Mouse (Mus musculus): ENCODE measurements at regions not wholly inside any gene's neighbourhood (a gene's known extent, or its start where the extent isn't known, plus 50 kb on each side); places are given as distances from the start of the nearest gene placed in this dataset.

DNA sequence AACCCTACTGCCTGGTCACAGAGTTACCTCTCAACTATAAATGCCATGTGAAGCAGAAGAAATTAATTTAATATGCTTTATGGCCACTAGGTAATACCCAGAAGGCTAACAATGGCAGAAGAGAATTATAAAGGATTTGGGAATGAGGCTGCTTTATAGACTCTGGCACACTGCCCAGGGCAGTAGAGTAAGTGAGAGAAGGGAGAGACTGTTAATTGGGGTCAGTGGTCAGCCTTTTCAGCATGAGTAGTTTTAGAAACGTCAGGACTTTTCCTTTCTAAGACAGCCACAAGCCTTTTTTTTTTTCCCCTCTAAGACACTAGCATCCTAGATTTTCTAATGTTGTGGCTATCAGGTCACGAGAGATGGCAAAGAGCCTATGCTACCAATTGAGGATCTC lies 136.6 kb downstream of the Kcna5 start:
- no peak overlapping the region for H3K9ac ChIP-seq
- WGBS: 14% methylated on average over 2 of the region's 2 CpGs
- peaks cover 17% of the 10 kb centered on the region for H3K27me3 ChIP-seq
- H3K4me1 ChIP-seq: peaks cover 15% of the 10 kb centered on the region; the same call in 1 of the 2 replicates
- H3K9me3 ChIP-seq (replicated peaks): no peaks in the 10 kb centered on the region
- no peak overlapping the region for H3K27ac ChIP-seq
- no peak for ATAC-seq
- H3K4me2 ChIP-seq: no peak overlapping the region
- H3K4me3 ChIP-seq: no peak overlapping the region
- H3K36me3 ChIP-seq (ENCODE audit: poor library complexity, severe bottlenecking): no peaks in the 10 kb centered on the region

DNA sequence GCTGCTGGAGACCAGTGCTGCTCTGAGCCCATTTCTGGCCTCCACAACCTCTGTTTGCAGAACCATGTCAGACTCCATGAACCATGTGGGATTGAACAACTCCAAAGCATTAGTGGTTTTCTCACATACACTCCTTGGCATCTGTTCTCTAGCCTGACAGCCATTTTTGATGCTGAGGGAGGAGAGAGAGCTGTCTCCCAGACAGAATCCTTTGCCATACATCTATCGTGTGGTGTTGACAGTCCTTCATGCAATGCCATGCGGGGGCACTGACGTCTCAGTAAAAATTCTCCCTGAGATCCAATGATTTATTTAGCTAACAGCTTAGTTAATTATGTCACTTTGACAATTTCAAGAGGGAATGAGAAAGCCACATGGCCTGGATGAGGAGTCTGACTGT lies 140.2 kb downstream of the Kcna5 start:
- H3K4me1 ChIP-seq: peaks cover 15% of the 10 kb centered on the region; the same call in 1 of the 2 replicates
- no peak overlapping the region for H3K9ac ChIP-seq
- H3K36me3 ChIP-seq (ENCODE audit: poor library complexity, severe bottlenecking): no peaks in the 10 kb centered on the region
- H3K4me2 ChIP-seq: no peak overlapping the region
- WGBS: 77% methylated on average over 3 of the region's 3 CpGs
- no peak for ATAC-seq
- no peak overlapping the region for H3K4me3 ChIP-seq
- no peak overlapping the region for H3K27ac ChIP-seq
- H3K27me3 ChIP-seq: peaks cover 36% of the 10 kb centered on the region
- no peaks in the 10 kb centered on the region for H3K9me3 ChIP-seq (replicated peaks)

DNA sequence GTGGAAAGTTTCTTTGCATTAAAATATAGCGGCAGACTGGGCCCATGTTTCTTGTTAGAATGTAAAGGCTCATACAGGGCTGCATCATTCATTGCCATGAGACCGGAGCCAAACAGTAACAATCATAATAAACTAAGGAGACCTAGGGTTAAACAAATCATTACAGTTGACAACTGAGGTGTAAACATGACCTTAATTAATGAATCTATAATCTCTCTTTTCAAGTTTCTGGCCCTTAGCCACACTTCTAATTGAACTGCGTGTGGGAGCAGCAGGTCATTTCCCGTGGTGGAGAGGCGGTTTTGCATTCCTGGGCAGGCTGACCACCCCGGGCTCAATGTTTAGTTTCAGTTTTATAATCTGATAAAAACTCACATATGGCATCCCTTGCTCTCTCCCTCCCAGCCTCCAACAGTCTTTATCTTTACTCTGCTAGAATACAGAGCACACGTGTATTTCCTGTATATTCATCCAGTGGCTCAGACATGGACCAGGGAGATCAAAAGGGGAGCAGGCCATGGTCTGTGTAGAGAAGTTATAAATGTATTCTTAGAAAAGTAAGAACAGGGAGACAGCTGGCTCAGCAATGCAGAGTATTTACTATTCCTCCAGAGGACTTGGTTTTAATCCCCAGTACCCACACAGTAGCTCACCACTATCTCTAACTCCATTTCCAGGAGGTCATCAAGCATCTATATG lies 141.0 kb downstream of the Kcna5 start:
- Histone ChIP-seq H3K9me3 (replicated peaks) (no peaks in the 10 kb centered on the region), H3K9ac (no peak overlapping the region), H3K27ac (no peak overlapping the region), H3K4me2 (no peak overlapping the region), H3K4me1 (peaks cover 15% of the 10 kb centered on the region; the same call in 1 of the 2 replicates), H3K27me3 (peaks cover 36% of the 10 kb centered on the region), H3K36me3 (ENCODE audit: poor library complexity, severe bottlenecking) (no peaks in the 10 kb centered on the region), H3K4me3 (no peak overlapping the region)
- WGBS: 27% methylated on average over 7 of the region's 7 CpGs
- no peak for ATAC-seq

DNA sequence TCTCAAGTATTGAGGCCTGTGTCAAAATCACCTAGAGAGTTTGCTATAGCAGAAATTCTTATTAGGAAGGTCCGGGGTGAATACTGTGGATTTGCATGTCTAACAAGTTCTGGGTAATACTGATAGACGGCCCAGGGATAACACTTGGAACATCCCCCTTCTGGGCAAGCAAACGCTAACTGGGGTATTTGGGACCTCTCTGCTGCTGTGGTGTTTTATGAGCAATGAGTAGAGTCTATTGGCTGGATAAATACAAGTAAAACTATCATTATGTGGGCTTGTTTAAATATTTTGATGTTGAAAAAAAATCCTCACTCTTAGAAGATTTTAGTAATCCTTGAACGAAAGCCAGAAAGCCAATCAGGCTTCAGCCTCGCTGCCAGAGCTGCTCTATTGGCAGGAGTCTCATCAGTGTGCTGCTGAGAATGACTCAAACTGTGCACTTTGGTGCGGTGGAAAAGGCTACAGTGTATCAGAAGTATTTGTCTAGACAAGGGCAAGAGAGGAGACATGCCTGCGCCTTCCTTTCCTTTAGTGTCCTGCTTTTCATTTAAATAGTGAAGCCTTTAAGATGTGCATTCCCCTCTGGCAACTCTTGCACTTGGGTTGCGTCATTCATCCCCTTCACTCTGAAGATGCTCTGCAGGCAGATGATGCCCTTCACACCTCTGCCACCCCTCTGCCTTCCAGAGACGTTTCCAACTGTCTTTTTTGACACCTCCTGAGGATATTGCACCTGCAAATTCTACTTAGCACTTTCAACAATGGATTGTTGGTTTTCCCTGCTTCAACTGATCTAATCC lies 150.8 kb downstream of the Kcna5 start:
- Histone ChIP-seq H3K9ac (no peak overlapping the region), H3K27me3 (peaks cover 7% of the 10 kb centered on the region; the same call in 1 of the 2 replicates), H3K4me2 (no peak overlapping the region), H3K9me3 (replicated peaks) (no peaks in the 10 kb centered on the region), H3K36me3 (ENCODE audit: poor library complexity, severe bottlenecking) (no peaks in the 10 kb centered on the region), H3K4me3 (no peak overlapping the region), H3K4me1 (no peaks in the 10 kb centered on the region), H3K27ac (no peak overlapping the region)
- WGBS: 69% methylated on average over 9 of the region's 9 CpGs
- ATAC-seq: no peak

DNA sequence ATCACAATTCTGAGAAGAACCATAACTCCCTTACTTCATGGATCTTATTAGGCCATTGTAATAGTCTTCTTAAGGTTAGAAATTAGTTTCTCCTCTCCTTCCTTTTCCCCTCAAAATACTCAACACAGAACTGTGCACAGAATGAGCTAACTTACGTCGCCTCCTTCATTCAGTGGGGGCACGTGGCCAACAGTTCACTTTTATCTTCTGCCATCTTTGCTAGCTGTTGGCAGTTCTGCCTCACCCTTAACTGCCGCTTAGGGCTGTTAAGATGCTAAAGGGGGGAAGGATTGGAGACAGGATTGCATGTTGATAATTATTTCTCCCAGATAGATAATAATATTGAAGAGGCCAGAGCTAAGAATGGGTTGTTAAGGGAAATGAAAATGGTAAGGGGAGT lies 158.0 kb downstream of the Kcna5 start:
- WGBS: 80% methylated on average over 4 of the region's 4 CpGs
- no peaks in the 10 kb centered on the region for H3K36me3 ChIP-seq (ENCODE audit: poor library complexity, severe bottlenecking)
- H3K9ac ChIP-seq: no peak overlapping the region
- no peak for ATAC-seq
- no peak overlapping the region for H3K4me3 ChIP-seq
- no peaks in the 10 kb centered on the region for H3K4me1 ChIP-seq
- no peak overlapping the region for H3K27ac ChIP-seq
- no peak overlapping the region for H3K4me2 ChIP-seq
- no peaks in the 10 kb centered on the region for H3K9me3 ChIP-seq (replicated peaks)
- H3K27me3 ChIP-seq: no peaks in the 10 kb centered on the region

DNA sequence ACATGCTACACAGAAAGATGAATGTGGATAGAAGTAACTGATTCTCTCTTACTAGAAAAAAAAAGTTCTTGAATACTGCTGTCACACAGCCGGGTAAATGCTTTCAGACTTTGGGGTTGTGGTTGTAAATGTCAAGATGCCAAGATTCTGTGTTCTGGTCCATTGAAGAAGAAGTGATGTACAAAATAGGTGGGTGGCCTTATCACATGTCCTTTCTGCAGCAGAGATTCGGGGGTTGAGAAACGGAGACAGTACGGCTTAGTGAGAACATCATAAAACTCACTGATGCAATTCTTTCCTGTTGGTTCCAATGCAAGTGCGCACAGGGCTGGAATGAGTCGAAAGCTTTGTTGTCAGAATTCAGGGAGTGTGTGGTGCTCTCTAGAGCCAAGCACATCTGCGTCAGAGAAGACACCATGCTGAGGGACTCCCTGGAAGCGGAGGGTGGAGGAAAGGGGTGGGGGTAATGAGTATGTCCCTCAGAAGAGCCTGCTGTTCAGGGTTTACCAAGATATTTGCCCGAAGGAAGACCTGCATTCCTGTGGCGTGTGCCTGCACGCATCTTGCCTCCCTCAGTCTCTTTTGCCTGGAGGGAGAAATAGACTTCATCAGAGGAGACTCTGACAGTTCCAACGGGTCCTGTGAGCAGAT lies 160.1 kb downstream of the Kcna5 start:
- WGBS: 72% methylated on average over 12 of the region's 12 CpGs
- no peak overlapping the region for H3K9ac ChIP-seq
- H3K36me3 ChIP-seq (ENCODE audit: poor library complexity, severe bottlenecking): no peaks in the 10 kb centered on the region
- no peaks in the 10 kb centered on the region for H3K27me3 ChIP-seq
- H3K4me3 ChIP-seq: no peak overlapping the region
- H3K4me2 ChIP-seq: no peak overlapping the region
- H3K27ac ChIP-seq: no peak overlapping the region
- H3K9me3 ChIP-seq (replicated peaks): no peaks in the 10 kb centered on the region
- no peak for ATAC-seq
- no peaks in the 10 kb centered on the region for H3K4me1 ChIP-seq

DNA sequence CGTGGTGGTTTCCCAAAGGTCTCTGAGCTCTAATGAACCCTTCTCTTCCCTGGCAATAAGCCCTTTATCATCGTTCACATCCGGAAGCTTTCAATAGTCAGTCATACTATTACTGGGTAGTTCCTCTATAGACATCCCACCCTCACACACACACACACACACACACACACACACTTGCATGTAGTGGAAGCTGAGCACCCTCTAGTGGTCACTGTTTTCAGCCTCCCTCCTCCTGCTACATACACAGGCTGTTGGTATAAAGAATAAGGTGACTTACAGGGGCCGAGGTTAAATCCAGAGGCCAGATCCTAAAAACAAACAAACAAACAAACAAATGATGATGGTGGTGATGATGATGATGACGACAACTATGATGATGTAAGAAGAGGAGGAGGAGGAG lies 163.2 kb downstream of the Kcna5 start:
- WGBS: 65% methylated on average over 5 of the region's 5 CpGs
- peak; percentile 62; the same call in 1 of the 2 replicates for ATAC-seq

DNA sequence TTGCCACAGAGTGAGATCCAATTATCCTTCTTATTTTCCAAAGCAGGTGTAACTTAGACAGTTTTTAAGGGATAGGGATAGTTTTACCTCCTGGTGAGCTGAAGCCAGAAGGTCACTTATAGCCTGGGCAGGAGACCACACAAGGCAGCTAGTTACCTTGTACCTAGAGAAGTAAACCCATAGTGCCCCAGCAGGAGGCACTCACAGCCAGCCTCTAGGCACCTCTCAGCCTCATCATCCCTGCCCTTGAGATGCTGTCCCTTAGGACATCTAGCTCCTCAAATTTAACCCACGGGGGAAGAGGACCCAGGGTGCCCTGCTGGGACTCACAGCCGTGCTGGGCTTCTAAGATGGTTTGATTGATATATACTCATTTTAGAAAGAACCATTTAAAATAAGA lies 163.7 kb downstream of the Kcna5 start:
- Histone ChIP-seq H3K9ac (no peak overlapping the region), H3K9me3 (replicated peaks) (no peaks in the 10 kb centered on the region), H3K4me2 (no peak overlapping the region), H3K4me1 (no peaks in the 10 kb centered on the region), H3K36me3 (ENCODE audit: poor library complexity, severe bottlenecking) (no peaks in the 10 kb centered on the region), H3K4me3 (no peak overlapping the region), H3K27ac (no peak overlapping the region), H3K27me3 (no peaks in the 10 kb centered on the region)
- no peak for ATAC-seq
- WGBS: 95% methylated on average over 2 of the region's 2 CpGs

More for the DNA sequence above, 163.2 kb downstream of the Kcna5 start:
- H3K27ac ChIP-seq: no peak overlapping the region
- no peaks in the 10 kb centered on the region for H3K4me1 ChIP-seq
- no peak overlapping the region for H3K4me2 ChIP-seq
- no peaks in the 10 kb centered on the region for H3K36me3 ChIP-seq (ENCODE audit: poor library complexity, severe bottlenecking)
- no peaks in the 10 kb centered on the region for H3K9me3 ChIP-seq (replicated peaks)
- H3K27me3 ChIP-seq: no peaks in the 10 kb centered on the region
- H3K9ac ChIP-seq: no peak overlapping the region
- no peak overlapping the region for H3K4me3 ChIP-seq

DNA sequence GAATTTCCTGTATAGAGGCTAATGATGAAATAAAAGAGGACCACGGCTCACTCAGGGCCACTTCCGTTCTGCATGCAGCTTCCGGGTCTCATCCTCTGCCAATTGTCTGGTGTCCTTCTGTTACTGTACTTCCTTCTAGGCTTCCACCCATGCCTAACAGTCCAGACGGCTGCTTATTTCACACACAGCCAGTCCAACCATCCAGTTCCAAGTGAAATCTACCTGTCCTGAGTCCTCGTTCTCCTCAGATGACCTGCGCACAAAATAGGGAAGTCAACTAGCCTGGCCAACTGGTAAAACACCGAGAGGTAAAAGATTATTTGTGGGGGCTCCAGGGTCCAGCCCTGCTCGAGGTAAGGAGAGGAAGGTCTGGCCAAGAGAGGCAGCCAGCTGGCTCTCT lies 169.7 kb downstream of the Kcna5 start:
- no peaks in the 10 kb centered on the region for H3K27me3 ChIP-seq
- WGBS: 88% methylated on average over 8 of the region's 8 CpGs
- no peak overlapping the region for H3K27ac ChIP-seq
- no peak overlapping the region for H3K4me2 ChIP-seq
- no peak for ATAC-seq
- no peaks in the 10 kb centered on the region for H3K36me3 ChIP-seq (ENCODE audit: poor library complexity, severe bottlenecking)
- no peak overlapping the region for H3K4me3 ChIP-seq
- no peaks in the 10 kb centered on the region for H3K4me1 ChIP-seq
- no peak overlapping the region for H3K9ac ChIP-seq
- no peaks in the 10 kb centered on the region for H3K9me3 ChIP-seq (replicated peaks)

DNA sequence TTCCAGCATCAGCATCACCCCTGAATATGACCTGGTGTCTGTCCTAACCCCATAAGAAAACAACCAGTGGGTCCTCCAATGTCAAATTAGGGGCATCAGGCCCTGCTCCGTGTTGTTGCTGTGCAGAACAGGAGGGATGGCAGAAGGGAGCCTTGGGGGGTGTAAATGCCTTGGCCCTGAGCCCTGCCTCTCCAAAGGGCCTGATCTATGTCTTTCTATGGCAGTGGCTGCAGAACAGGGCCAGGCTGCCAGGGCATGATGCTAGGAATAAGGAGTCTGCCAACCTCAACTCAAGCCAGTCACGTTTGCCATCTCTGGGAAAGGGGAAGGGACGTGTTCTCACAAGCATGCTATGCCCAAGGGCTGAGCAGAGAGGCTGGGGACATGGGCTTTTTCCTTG lies 172.9 kb downstream of the Kcna5 start:
- H3K4me2 ChIP-seq: no peak overlapping the region
- WGBS: 61% methylated on average over 3 of the region's 3 CpGs
- H3K9me3 ChIP-seq (replicated peaks): no peaks in the 10 kb centered on the region
- no peak overlapping the region for H3K27ac ChIP-seq
- no peak overlapping the region for H3K9ac ChIP-seq
- no peaks in the 10 kb centered on the region for H3K27me3 ChIP-seq
- no peaks in the 10 kb centered on the region for H3K36me3 ChIP-seq (ENCODE audit: poor library complexity, severe bottlenecking)
- ATAC-seq: no peak; the same call in 1 of the 2 replicates
- no peaks in the 10 kb centered on the region for H3K4me1 ChIP-seq
- H3K4me3 ChIP-seq: no peak overlapping the region

DNA sequence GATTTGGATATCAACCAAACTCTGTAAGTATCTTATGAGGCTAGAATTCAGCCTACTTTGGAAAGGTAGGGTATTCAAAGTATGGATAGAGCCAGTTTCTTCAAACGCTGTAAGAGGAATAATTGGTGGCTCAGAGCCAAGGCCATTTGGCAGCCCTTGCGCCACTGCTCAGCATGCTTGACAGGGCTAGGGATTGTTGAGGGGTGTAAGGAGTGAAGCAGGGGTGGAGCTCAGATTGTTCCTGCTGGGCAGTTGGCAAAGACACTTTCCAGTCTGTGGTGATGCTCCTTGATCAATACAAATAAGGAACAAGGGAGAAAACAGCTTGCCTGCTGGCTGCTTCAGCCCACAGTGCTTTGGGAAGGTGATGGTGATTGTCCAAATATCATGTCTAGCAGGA lies 181.9 kb downstream of the Kcna5 start:
- Histone ChIP-seq H3K27me3 (no peaks in the 10 kb centered on the region), H3K27ac (no peak overlapping the region), H3K9ac (no peak overlapping the region), H3K36me3 (ENCODE audit: poor library complexity, severe bottlenecking) (no peaks in the 10 kb centered on the region), H3K4me3 (no peak overlapping the region), H3K4me2 (no peak overlapping the region), H3K4me1 (peaks cover 15% of the 10 kb centered on the region; the same call in 1 of the 2 replicates), H3K9me3 (replicated peaks) (no peaks in the 10 kb centered on the region)
- WGBS: 17% methylated on average over 2 of the region's 2 CpGs
- no peak for ATAC-seq

DNA sequence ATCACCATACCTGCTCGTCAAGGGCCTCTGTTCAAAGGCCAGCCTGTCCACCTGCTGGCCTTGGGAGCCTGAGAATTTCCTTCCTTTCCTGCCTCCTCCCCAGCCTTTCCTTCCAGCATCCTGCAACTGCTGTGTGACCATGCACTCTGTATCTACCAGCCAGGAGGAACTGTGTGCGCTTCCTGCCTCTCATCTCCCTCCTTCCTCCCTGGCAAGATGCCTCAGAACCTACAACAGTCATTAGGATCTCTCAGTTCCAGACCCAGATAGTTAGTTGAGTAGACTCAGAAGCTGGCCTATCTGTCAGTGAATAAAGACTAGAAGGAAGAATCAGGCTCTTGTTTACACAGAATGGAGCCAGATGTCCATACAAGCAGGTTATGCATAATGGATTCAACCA lies 183.8 kb upstream of the Ntf3 start:
- 59% methylated on average over 2 of the region's 2 CpGs for WGBS
- no peak for ATAC-seq
- Histone ChIP-seq H3K4me1 (peaks cover 15% of the 10 kb centered on the region; the same call in 1 of the 2 replicates), H3K9ac (no peak overlapping the region), H3K27ac (no peak overlapping the region), H3K27me3 (no peaks in the 10 kb centered on the region), H3K9me3 (replicated peaks) (no peaks in the 10 kb centered on the region), H3K36me3 (ENCODE audit: poor library complexity, severe bottlenecking) (no peaks in the 10 kb centered on the region), H3K4me3 (no peak overlapping the region), H3K4me2 (no peak overlapping the region)

Data from forebrain, embryonic 13.5 days (tissue).